In the genomic region with DNA sequence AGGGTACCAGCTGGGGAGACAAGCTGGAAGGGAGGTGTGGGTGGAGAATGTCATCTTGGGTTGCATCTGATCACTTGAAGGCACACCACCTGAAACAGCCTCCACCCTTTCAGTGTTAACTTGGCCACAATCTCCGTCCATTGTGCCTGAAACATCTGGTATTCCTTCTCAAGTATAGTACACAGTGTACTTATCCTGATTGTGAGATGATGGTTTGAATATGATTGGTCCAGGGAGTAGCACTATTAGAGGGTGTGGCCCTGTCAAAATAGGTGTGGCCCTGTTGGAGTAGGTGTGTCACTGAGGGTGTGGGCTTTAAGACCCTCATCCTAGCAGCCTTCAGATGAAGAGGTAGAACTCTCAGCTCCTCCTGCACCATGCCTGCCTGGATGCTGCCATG, we compare ENCODE assay signal across 25 mouse cellular contexts. TPM values are rescaled to one million over a fixed set of nuclear protein-coding genes. Genes with fewer than 3 reads are reported as not detected.
DNase-seq lines count a peak whose midpoint lies in the region; ATAC-seq and TF ChIP-seq lines count a peak whose summit lies in the region.
"Had no signal": no experiment of that assay in that cellular context is flagged by ENCODE, and none has a peak within 500 bp of the region (broad histone marks: within the 10 kb centered on the region; RNA-seq: fewer than 3 reads in every experiment).

No protein-coding gene starts in this region.

- ATAC-seq in liver, embryonic 14.5 days (ENCODE audit: insufficient read depth), result peak; percentile 40; the same call in 1 of the 2 replicates
- ATAC-seq in liver, embryonic 11.5 days (replicated peaks; ENCODE audit: low FRiP score), result no peak
- ATAC-seq in liver, embryonic 15.5 days (ENCODE audit: insufficient read depth), result peak; percentile 40; the same call in 1 of the 2 replicates
- no peak for ATAC-seq in erythroblast, adult 5-6 weeks (replicated peaks; ENCODE audit: low FRiP score, poor library complexity, severe bottlenecking)
- ATAC-seq: forebrain, embryonic 14.5 days; forebrain, postnatal 0 days; hindbrain, postnatal 0 days; inflammation-experienced regulatory T-cells, adult 6 months; Patski had no signal

- no peaks in the 10 kb centered on the region for H3K36me3 ChIP-seq in heart, embryonic 10.5 days
- no peaks in the 10 kb centered on the region for H3K36me3 ChIP-seq in liver, embryonic 14.5 days (replicated peaks; ENCODE audit: control insufficient read depth, insufficient read depth, low read depth)
- no peaks in the 10 kb centered on the region for H3K36me3 ChIP-seq in liver, embryonic 11.5 days (ENCODE audit: control insufficient read depth, insufficient read depth, low read length)
- H3K36me3 ChIP-seq in liver, embryonic 15.5 days (replicated peaks), result no peaks in the 10 kb centered on the region
- H3K36me3 ChIP-seq: G1E; heart, embryonic 12.5 days; heart, embryonic 15.5 days had no signal

- no peak overlapping the region for H3K9ac ChIP-seq in liver, embryonic 14.5 days (replicated peaks)
- no peak overlapping the region for H3K9ac ChIP-seq in liver, embryonic 11.5 days (ENCODE audit: low read depth, low read length)
- H3K9ac ChIP-seq in liver, embryonic 15.5 days, result no peak overlapping the region
- H3K9ac ChIP-seq: forebrain, postnatal 0 days; heart, embryonic 12.5 days; heart, embryonic 15.5 days; hindbrain, embryonic 14.5 days had no signal

- H3K4me3 ChIP-seq in heart, embryonic 10.5 days, result no peak overlapping the region
- no peak overlapping the region for H3K4me3 ChIP-seq in liver, embryonic 14.5 days (ENCODE audit: insufficient read depth in 1 of 2, low read depth in 2 of 2, low read length in 2 of 2)
- no peak overlapping the region for H3K4me3 ChIP-seq in liver, embryonic 11.5 days (ENCODE audit: low read depth, low read length)
- H3K4me3 ChIP-seq in liver, embryonic 15.5 days (replicated peaks), result no peak overlapping the region
- H3K4me3 ChIP-seq: heart, embryonic 12.5 days; heart, embryonic 15.5 days had no signal

- H3K27ac ChIP-seq in heart, embryonic 10.5 days, result no peak overlapping the region
- H3K27ac ChIP-seq in liver, embryonic 14.5 days, result no peak overlapping the region
- H3K27ac ChIP-seq in liver, embryonic 11.5 days (ENCODE audit: low read depth, low read length), result no peak overlapping the region
- no peak overlapping the region for H3K27ac ChIP-seq in liver, embryonic 15.5 days (replicated peaks)
- H3K27ac ChIP-seq: heart, embryonic 15.5 days; hindbrain, embryonic 14.5 days; hindbrain, postnatal 0 days had no signal

- peak; percentile 28 for DNase-seq in heart, embryonic 10.5 days (ENCODE audit: low spot score)
- no peak for DNase-seq in heart, adult 18-20 months
- DNase-seq in liver, embryonic 14.5 days (ENCODE audit: low read depth in 3 of 3, low spot score in 3 of 3), result no peak
- DNase-seq in liver, embryonic 11.5 days (ENCODE audit: low spot score), result no peak
- DNase-seq: adrenal gland, postnatal 10 days; adrenal gland, postnatal 36 days; B cell, adult 2 months; cerebellum, adult 18-20 months; cerebellum, adult 9-10 months; cerebellum, postnatal 14 days; forebrain, postnatal 0 days; gastrocnemius, postnatal 25 days; heart, postnatal 10 days; heart, postnatal 4 days had no signal

- H3K4me1 ChIP-seq in heart, embryonic 10.5 days, result no peaks in the 10 kb centered on the region
- peaks cover 9 to 16% of the 10 kb centered on the region in 2 experiments for H3K4me1 ChIP-seq in liver, embryonic 14.5 days (replicated peaks; ENCODE audit: control insufficient read depth in 2 of 2, insufficient read depth in 2 of 2, low read length in 1 of 2)
- 0 out of 2 replicates have a peak, but pooled peaks cover 2% of the 10 kb centered on the region for H3K4me1 ChIP-seq in liver, embryonic 11.5 days (replicated peaks; ENCODE audit: control insufficient read depth, insufficient read depth, low read length)
- peaks cover 27% of the 10 kb centered on the region for H3K4me1 ChIP-seq in liver, embryonic 15.5 days (replicated peaks)
- H3K4me1 ChIP-seq: heart, embryonic 12.5 days; heart, embryonic 15.5 days had no signal

- H3K9me3 ChIP-seq in heart, embryonic 10.5 days, result no peaks in the 10 kb centered on the region
- no peaks in the 10 kb centered on the region for H3K9me3 ChIP-seq in liver, embryonic 14.5 days (ENCODE audit: control insufficient read depth, low read length)
- H3K9me3 ChIP-seq in liver, embryonic 11.5 days (ENCODE audit: control insufficient read depth, low read length), result no peaks in the 10 kb centered on the region
- H3K9me3 ChIP-seq in liver, embryonic 15.5 days (replicated peaks), result no peaks in the 10 kb centered on the region
- H3K9me3 ChIP-seq: G1E; heart, embryonic 12.5 days; heart, embryonic 15.5 days had no signal

- no peak overlapping the region for H3K4me2 ChIP-seq in liver, embryonic 14.5 days (ENCODE audit: low read depth)
- H3K4me2 ChIP-seq in liver, embryonic 11.5 days, result no peak overlapping the region
- no peak overlapping the region for H3K4me2 ChIP-seq in liver, embryonic 15.5 days
- H3K4me2 ChIP-seq: heart, embryonic 12.5 days; heart, embryonic 15.5 days; hindbrain, embryonic 14.5 days had no signal

- H3K27me3 ChIP-seq in heart, embryonic 10.5 days (ENCODE audit: insufficient read depth, poor library complexity, severe bottlenecking), result no peaks in the 10 kb centered on the region
- no peaks in the 10 kb centered on the region for H3K27me3 ChIP-seq in liver, embryonic 14.5 days (ENCODE audit: control insufficient read depth, insufficient read depth, low read length)
- H3K27me3 ChIP-seq in liver, embryonic 11.5 days (replicated peaks; ENCODE audit: control insufficient read depth, insufficient read depth, low read length), result no peaks in the 10 kb centered on the region
- peaks cover 7% of the 10 kb centered on the region for H3K27me3 ChIP-seq in liver, embryonic 15.5 days
- H3K27me3 ChIP-seq: heart, embryonic 12.5 days; heart, embryonic 15.5 days had no signal

- no peak for TF ChIP-seq CTCF in liver, embryonic 14.5 days (IDR thresholded peaks at IDR 0.05; ENCODE audit: low read depth)

- no peak for TF ChIP-seq EP300 in liver, embryonic 14.5 days (IDR thresholded peaks at IDR 0.05; ENCODE audit: low read depth)

- whole genome bisulfite sequencing in heart, embryonic 10.5 days, result 79% methylated on average over 1 of the region's 1 CpGs
- WGBS in liver, embryonic 14.5 days (ENCODE audit: insufficient replicate concordance), result 37% methylated on average over 1 of the region's 1 CpGs
- 60% methylated on average over 1 of the region's 1 CpGs for WGBS in liver, embryonic 11.5 days
- WGBS in liver, embryonic 15.5 days (ENCODE audit: insufficient replicate concordance), result 64% methylated on average over 1 of the region's 1 CpGs

RNA-seq across cellular contexts. Expression of a gene that starts 50.4 kb away (rescaled TPM):
- 0.69 and 2.0 TPM in 2 replicates for polyA plus RNA-seq in heart, embryonic 10.5 days (2016; fragmentation: Nextera tagmentation; extraction: Ambion mirVana)
- total RNA-seq in heart, adult 18-20 months (2021), result under 1 TPM; 0.40 to 0.49 TPM
- polyA plus RNA-seq in liver, embryonic 14.5 days (2012; rRNA removed), result 0.06 and 0.07 TPM in 2 replicates
- polyA plus RNA-seq in liver, embryonic 14.5 days (2014; fragmentation: Nextera tagmentation; extraction: Ambion mirVana), result 0.04 TPM in 2 replicates
- 0.18 and 0.40 TPM in 2 replicates for polyA plus RNA-seq in liver, embryonic 11.5 days (2014; fragmentation: Nextera tagmentation; extraction: Ambion mirVana)
- 0.05 TPM in 2 replicates for polyA plus RNA-seq in liver, embryonic 15.5 days (2015; fragmentation: Nextera tagmentation; extraction: Ambion mirVana)
- total RNA-seq in erythroblast, adult 5-6 weeks (2015; ENCODE audit: low replicate concordance), result not detected in 2 replicates
- total RNA-seq in erythroblast, adult 5-6 weeks (2017; ENCODE audit: low replicate concordance), result not detected in 2 replicates
- total RNA-seq: CH12.LX had no signal
- polyA plus RNA-seq: G1E; inflammation-experienced regulatory T-cells, adult 6 months had no signal

Comparison
In these comparisons a context has a peak if more than half of its experiments do, and no peak if none do; other contexts are left out.
1. ATAC-seq: peak in liver, embryonic 14.5 days (single experiment) and liver, embryonic 15.5 days (single experiment); none in liver, embryonic 11.5 days (single experiment) and erythroblast, adult 5-6 weeks (single experiment).